Mouse (Mus musculus) layer of hippocampus, adult 8-10 months (tissue): ENCODE measurements at regions not wholly inside any gene's neighbourhood (a gene's known extent, or its start where the extent isn't known, plus 50 kb on each side); places are given as distances from the start of the nearest gene placed in this dataset.

ENCODE experiments used
- DNase-seq, 2 experiments: peaks; one replicate each; pipeline ENCODE4 v3.0.0; 2022; ENCODE audit warnings: low spot score in 2 of 2

- no peak for DNase-seq
These were observed 268.5 kb downstream of the Dio2 start for GRCm38 (mm10) chr12:90469754-90470153.

- peak in 1 of 2 experiments; percentile 12 for DNase-seq
These were observed 278.1 kb downstream of the Dio2 start for GRCm38 (mm10) chr12:90460121-90460520.

GRCm38 (mm10) chr12:90440672-90441071, 297.6 kb downstream of the Dio2 start:
- no peak for DNase-seq

GRCm38 (mm10) chr12:90425276-90426063, 312.8 kb downstream of the Dio2 start:
- peak; percentile 31 to 57 for DNase-seq

GRCm38 (mm10) chr12:90417590-90418221, 320.5 kb downstream of the Dio2 start:
- DNase-seq, result no peak

GRCm38 (mm10) chr12:90408716-90409115, 329.5 kb downstream of the Dio2 start:
- no peak for DNase-seq

GRCm38 (mm10) chr12:90398564-90398963, 339.7 kb downstream of the Dio2 start:
- DNase-seq, result peak in 1 of 2 experiments; percentile 18
